Mouse (Mus musculus) CH12.LX (cell line): ENCODE measurements at regions not wholly inside any gene's neighbourhood (a gene's known extent, or its start where the extent isn't known, plus 50 kb on each side); places are given as distances from the start of the nearest gene placed in this dataset.

Source experiments
- DNase-seq: peaks from one replicate; pipeline ENCODE4 v3.0.0-alpha.2; 2013; ENCODE audit errors: extremely low read depth
- H3K27ac ChIP-seq: 2 replicates; pipeline ENCODE4 v1.5.1; 2012; ENCODE audit warnings: low read depth, mild to moderate bottlenecking, control low read depth, moderate library complexity; ENCODE audit not compliant: insufficient read depth
- H3K27me3 ChIP-seq: replicated peaks from 2 replicates; pipeline ENCODE3; 2012; ENCODE audit warnings: inconsistent platforms
- H3K36me3 ChIP-seq, 2 experiments: replicated peaks in 1 of 2; 2 replicates each; pipeline versions ENCODE3 to v1.6.1; 2012; ENCODE audit warnings: inconsistent platforms in 1 of 2, low read length in 1 of 2, mild to moderate bottlenecking in 1 of 2, mixed read lengths in 1 of 2, moderate library complexity in 1 of 2; ENCODE audit not compliant: control insufficient read depth in 1 of 2, insufficient read depth in 1 of 2
- H3K4me1 ChIP-seq, 2 experiments: 2 replicates each; pipeline ENCODE4 v1.6.1; 2012; ENCODE audit warnings: inconsistent platforms in 1 of 2, moderate library complexity in 1 of 2; ENCODE audit not compliant: insufficient read depth in 2 of 2, control insufficient read depth in 1 of 2
- H3K4me2 ChIP-seq: 2 replicates; pipeline ENCODE4 v1.6.1; 2012; ENCODE audit warnings: low read depth, mild to moderate bottlenecking, control low read depth; ENCODE audit not compliant: poor library complexity, insufficient read depth, severe bottlenecking
- H3K4me3 ChIP-seq, 3 experiments: fragments of 150-350 bp in 1 of 3; sonication (generic) in 1 of 3; replicated peaks in 1 of 3; 2 replicates each; pipeline versions ENCODE3 to v1.5.1; 2011 to 2012; ENCODE audit warnings: low read depth in 2 of 3, low read length in 2 of 3, mild to moderate bottlenecking in 2 of 3, moderate library complexity in 2 of 3, control low read depth in 1 of 3, improper control_type of control experiment in 1 of 3, inconsistent platforms in 1 of 3, mixed read lengths in 1 of 3; ENCODE audit not compliant: poor library complexity in 1 of 3
- H3K79me2 ChIP-seq: replicated peaks from 2 replicates; pipeline ENCODE4 v1.6.1; 2012; ENCODE audit warnings: mild to moderate bottlenecking, moderate library complexity; ENCODE audit not compliant: control insufficient read depth, poor library complexity, insufficient read depth, severe bottlenecking; ENCODE audit errors: extremely low read depth
- H3K9ac ChIP-seq: 2 replicates; pipeline ENCODE4 v1.6.1; 2012; ENCODE audit warnings: low read depth, mild to moderate bottlenecking, control low read depth, moderate library complexity; ENCODE audit not compliant: insufficient read depth
- H3K9me3 ChIP-seq: replicated peaks from 2 replicates; pipeline ENCODE3; 2012; ENCODE audit warnings: low read length, inconsistent platforms, mixed read lengths
- BHLHE40 ChIP-seq: IDR thresholded peaks from 2 replicates; pipeline ENCODE4 v1.6.1; 2011; ENCODE audit warnings: mild to moderate bottlenecking, low read depth, low read length, improper control_type of control experiment
- CHD1 ChIP-seq: IDR thresholded peaks from 2 replicates; pipeline ENCODE4 v1.6.1; 2012; ENCODE audit warnings: low read depth, low read length, improper control_type of control experiment, inconsistent platforms
- ELF1 ChIP-seq: IDR thresholded peaks from 2 replicates; pipeline ENCODE4 v1.6.1; 2014; ENCODE audit warnings: low read depth, mild to moderate bottlenecking, inconsistent platforms, low read length, improper control_type of control experiment
- ETS1 ChIP-seq: conservative IDR thresholded peaks from 2 replicates; pipeline ENCODE4 v1.6.1; 2012; ENCODE audit warnings: low read depth, mild to moderate bottlenecking, inconsistent platforms, low read length, improper control_type of control experiment, moderate library complexity
- JUND ChIP-seq: conservative IDR thresholded peaks from 2 replicates; pipeline ENCODE4 v1.6.1; 2011; ENCODE audit warnings: low read depth, low read length, improper control_type of control experiment
- MAFK ChIP-seq: IDR thresholded peaks from 2 replicates; pipeline ENCODE4 v1.6.1; 2011; ENCODE audit warnings: low read length, improper control_type of control experiment; ENCODE audit not compliant: insufficient replicate concordance
- MAZ ChIP-seq: IDR thresholded peaks from 2 replicates; pipeline ENCODE4 v1.6.1; 2012; ENCODE audit warnings: low read depth, mild to moderate bottlenecking, inconsistent platforms, low read length, improper control_type of control experiment, moderate library complexity
- NELFE ChIP-seq: IDR thresholded peaks from 2 replicates; pipeline ENCODE4 v1.6.1; 2011; ENCODE audit warnings: low read depth, low read length, improper control_type of control experiment
- NRF1 ChIP-seq: IDR thresholded peaks from 2 replicates; pipeline ENCODE4 v1.6.1; 2014; ENCODE audit warnings: low read depth, mild to moderate bottlenecking, inconsistent platforms, low read length, improper control_type of control experiment, moderate library complexity
- POLR2A ChIP-seq: IDR thresholded peaks from 2 replicates; pipeline ENCODE4 v1.6.1; 2011; ENCODE audit warnings: low read depth, mild to moderate bottlenecking, improper control_type of control experiment, low read length
- RAD21 ChIP-seq: IDR thresholded peaks from 2 replicates; pipeline ENCODE4 v1.6.1; 2011; ENCODE audit warnings: low read depth, mild to moderate bottlenecking, low read length, improper control_type of control experiment, moderate library complexity
- RCOR1 ChIP-seq: conservative IDR thresholded peaks from 2 replicates; pipeline ENCODE4 v1.6.1; 2012; ENCODE audit warnings: low read depth, mild to moderate bottlenecking, inconsistent platforms, low read length, improper control_type of control experiment
- SIN3A ChIP-seq: IDR thresholded peaks from 2 replicates; pipeline ENCODE4 v1.6.1; 2012; ENCODE audit warnings: low read length, improper control_type of control experiment, inconsistent platforms
- UBTF ChIP-seq: IDR thresholded peaks from 2 replicates; pipeline ENCODE4 v1.6.1; 2012; ENCODE audit warnings: low read depth, mild to moderate bottlenecking, inconsistent platforms, low read length, improper control_type of control experiment, moderate library complexity
- USF2 ChIP-seq: conservative IDR thresholded peaks from 2 replicates; pipeline ENCODE4 v1.6.1; 2011; ENCODE audit warnings: low read depth, low read length, improper control_type of control experiment
- ZKSCAN1 ChIP-seq: IDR thresholded peaks from 2 replicates; pipeline ENCODE4 v1.6.1; 2012; ENCODE audit warnings: low read depth, inconsistent platforms, low read length, improper control_type of control experiment, borderline replicate concordance
- ZMIZ1 ChIP-seq: IDR thresholded peaks from 2 replicates; pipeline ENCODE4 v1.6.1; 2012; ENCODE audit warnings: low read depth, mild to moderate bottlenecking, inconsistent platforms, low read length, improper control_type of control experiment
- dilution Hi-C: fragments of 300-500 bp; cut with MboI; formaldehyde crosslinking; loops from 2 replicates; pipeline ENCODE4 v1.14.3; 2020; ENCODE audit warnings: low sequenced_read_pairs; ENCODE audit not compliant: extremely low pct_unique_long_range_greater_than_20kb, extremely low pct_ligation_motif_present
- in situ Hi-C: fragments of 300-500 bp; cut with MboI; formaldehyde crosslinking; loops from 3 replicates; pipeline ENCODE4 v1.14.3; 2019; ENCODE audit warnings: low sequenced_read_pairs, low pct_ligation_motif_present, low pct_unique_long_range_greater_than_20kb, mixed read lengths

DNA sequence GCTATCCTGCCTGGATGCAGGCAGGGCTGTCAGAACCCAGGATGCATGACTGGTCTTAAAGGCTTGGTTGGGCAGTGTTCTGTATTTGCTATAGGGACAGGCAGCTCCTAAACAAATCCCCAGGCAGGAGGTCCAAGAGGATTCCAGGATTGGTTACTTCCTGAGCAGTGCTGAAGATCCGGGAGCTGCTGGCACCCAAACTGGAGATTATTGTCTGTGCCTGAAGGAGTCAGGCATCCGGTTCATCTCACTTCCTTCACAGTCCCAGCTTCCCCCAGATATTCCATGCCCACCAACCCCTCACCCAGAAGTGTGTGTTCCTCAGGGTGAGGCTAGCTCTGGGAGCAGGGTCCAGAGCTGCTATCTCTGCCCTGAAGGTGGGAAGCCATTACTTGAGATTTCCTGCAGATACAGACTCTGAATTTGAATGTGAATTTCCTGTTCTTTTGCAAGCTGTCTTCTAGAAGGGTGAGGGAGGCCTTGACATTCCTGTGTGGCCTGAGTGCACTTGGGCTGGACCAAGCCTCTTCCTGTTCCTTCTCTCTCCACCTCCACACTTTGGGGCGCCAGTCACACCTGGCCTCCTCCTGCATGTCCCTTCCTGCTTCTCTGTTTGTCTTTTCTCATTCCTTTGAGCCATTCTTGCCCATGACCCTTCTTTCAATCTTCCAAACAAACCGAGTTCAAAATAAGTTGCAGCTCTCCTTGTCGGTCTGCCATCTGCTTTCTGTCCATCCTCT is 80.3 kb upstream of the Atp1b1 start:
- no peak overlapping the region for H3K4me3 ChIP-seq

DNA sequence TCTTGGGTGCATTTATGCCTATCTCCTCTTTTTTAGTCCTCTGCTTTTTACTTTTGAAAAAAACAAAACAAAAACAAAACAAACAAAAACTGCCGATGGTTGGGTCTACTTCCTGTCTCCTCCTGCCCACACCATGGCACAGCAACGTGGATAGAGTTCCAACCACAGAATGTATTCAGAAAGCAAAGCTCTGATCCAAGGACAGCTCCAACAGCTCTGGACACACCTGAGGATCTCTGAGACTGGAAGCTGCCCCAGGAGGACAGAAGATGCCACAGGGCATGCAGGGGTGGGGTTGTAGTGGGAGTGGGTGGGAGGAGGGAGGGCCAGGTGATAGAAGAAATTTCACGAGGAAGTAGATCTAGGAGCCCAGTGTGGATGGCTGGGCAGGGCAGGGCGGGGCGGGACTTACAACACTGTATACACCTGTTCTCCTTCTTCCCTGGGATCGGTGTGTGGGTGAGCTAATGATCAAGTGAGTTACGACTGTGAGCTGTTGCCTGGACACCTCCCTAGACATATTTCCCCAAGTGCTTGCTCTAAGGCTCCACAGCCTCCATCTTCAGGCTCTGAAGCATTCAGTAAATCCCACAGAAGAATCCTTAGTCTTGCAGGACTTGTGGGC is 79.3 kb upstream of the Atp1b1 start:
- no peak overlapping the region for H3K4me2 ChIP-seq
- in situ Hi-C loops, result no loop called here
- no peak overlapping the region for H3K4me3 ChIP-seq
- TF ChIP-seq ETS1 (no peak), BHLHE40 (no peak), JUND (no peak), NELFE (no peak), NRF1 (no peak), CHD1 (no peak), ZMIZ1 (no peak), POLR2A (no peak), SIN3A (no peak), RAD21 (no peak), UBTF (no peak), ELF1 (no peak)
- TF ChIP-seq, all 38 proteins: peak for 0
- Histone ChIP-seq H3K79me2 (no peaks in the 10 kb centered on the region), H3K27ac (no peak overlapping the region), H3K27me3 (no peaks in the 10 kb centered on the region), H3K9ac (no peak overlapping the region), H3K36me3 (no peaks in the 10 kb centered on the region), H3K9me3 (no peaks in the 10 kb centered on the region), H3K4me1 (peaks cover 2 to 13% of the 10 kb centered on the region in 2 experiments; a peak in 2 of 4 replicates)
- DNase-seq, result no peak
- dilution Hi-C loops, result no loop called here

More for the DNA sequence above, 80.3 kb upstream of the Atp1b1 start:
- dilution Hi-C loops (no loop called here), in situ Hi-C loops (no loop called here)
- no peaks in the 10 kb centered on the region for H3K79me2 ChIP-seq
- peaks cover 2 to 8% of the 10 kb centered on the region in 2 experiments; a peak in 1 of 4 replicates for H3K4me1 ChIP-seq
- H3K9me3 ChIP-seq, result no peaks in the 10 kb centered on the region
- no peak overlapping the region for H3K9ac ChIP-seq
- no peaks in the 10 kb centered on the region for H3K36me3 ChIP-seq
- no peak overlapping the region for H3K27ac ChIP-seq
- DNase-seq, result no peak
- no peaks in the 10 kb centered on the region for H3K27me3 ChIP-seq
- TF ChIP-seq RCOR1 (no peak), USF2 (no peak), MAFK (no peak), ZKSCAN1 (no peak), MAZ (no peak)
- H3K4me2 ChIP-seq, result no peak overlapping the region
